Mouse (Mus musculus): ENCODE measurements around the gene Igfbpl1.

Gene Igfbpl1

DNA sequence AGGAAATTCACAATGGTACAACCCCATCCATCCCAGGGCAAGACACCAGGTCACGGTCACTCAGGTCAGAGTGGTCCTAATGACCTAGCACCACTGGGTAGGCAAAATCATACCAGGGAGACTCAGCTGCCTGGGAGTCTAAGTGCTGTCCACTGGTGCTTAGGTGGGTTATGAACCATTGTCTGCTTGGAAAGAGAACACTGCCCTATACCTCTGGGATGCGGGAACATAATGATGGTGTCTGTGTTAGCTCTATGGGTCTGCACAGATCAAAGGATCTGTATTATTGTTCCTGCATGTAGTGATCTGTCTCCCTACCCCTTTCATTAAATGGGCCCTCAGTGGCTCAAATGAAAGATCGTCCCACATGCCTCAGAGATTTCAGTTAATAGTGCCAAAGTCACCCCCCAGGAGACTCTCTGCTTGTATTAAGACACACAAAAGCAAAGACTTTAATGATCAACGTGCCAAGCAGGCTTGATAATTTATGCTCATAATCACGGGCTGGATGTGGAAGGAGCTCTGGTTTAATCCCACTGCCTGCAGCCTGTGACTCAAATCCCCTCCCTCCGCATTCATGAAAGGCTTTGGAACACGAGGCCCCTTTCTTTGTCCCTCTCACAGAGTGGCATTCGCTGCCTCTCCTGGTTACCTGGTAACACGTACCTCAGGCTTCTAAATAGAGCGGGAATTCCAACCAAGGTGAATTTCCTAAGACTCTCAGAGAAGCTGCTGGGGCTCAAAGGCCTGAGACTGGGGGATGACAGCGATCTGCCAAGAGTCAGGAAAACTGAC, 3.7 kb downstream of the Igfbpl1 start:
- no peak for DNase-seq (ENCODE audit: low read depth, low spot score)

DNA sequence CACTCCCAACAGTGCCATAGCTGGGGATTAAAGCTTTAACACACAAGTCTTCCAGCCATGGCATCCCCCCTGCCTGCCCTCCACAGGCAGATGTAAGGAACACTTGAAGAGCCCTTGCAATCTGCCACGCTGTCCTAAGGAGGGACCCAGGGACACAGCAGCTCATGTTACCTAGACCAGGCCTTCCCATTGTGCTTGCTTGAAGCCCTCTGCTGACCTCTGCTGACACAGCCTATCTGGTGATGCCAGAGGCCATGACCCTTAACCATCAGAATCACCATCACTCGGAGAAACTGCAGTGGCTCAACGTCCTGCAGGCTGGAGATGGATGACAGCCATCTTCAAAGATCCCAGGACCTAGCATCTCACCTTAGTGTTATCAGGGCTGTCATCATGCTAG, 4.7 kb downstream of the Igfbpl1 start:
- DNase-seq (ENCODE audit: low read depth, low spot score): no peak

DNA sequence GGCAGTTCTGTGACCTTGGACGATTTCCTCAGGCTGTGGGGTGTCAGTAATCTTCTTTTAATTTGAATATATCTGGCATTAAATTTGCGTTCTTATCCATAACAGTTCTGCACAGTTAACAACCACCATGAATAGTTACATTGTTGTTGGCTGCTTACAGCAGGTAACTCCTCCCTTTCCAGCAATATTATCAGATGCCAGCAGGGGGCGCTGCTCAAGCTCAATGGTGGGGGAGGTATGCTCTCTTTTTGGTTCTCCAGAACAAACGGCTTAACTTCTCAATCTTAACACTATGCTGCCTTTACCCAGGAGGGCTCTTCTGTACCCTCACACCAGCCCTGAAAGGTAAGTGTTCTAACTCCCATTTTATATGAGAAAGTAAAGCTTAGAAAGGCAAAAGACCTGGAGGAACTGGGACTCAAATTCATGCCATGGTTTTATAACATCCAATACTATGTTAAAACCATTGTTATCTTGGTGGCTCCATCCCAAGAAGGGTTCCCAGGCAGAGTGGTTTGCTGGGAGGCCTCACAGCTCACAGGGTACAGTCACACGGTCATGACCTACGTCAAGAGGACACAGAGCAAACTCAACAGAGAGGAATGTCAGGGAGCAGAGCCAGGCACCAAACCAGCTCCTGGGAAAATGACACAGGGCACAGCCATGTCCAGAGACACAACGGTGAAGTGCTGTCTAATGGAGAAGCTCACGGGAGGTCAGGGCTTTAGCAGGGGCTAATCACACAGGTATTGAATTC, 6.5 kb downstream of the Igfbpl1 start:
- DNase-seq (ENCODE audit: low read depth, low spot score): peak; percentile 86

DNA sequence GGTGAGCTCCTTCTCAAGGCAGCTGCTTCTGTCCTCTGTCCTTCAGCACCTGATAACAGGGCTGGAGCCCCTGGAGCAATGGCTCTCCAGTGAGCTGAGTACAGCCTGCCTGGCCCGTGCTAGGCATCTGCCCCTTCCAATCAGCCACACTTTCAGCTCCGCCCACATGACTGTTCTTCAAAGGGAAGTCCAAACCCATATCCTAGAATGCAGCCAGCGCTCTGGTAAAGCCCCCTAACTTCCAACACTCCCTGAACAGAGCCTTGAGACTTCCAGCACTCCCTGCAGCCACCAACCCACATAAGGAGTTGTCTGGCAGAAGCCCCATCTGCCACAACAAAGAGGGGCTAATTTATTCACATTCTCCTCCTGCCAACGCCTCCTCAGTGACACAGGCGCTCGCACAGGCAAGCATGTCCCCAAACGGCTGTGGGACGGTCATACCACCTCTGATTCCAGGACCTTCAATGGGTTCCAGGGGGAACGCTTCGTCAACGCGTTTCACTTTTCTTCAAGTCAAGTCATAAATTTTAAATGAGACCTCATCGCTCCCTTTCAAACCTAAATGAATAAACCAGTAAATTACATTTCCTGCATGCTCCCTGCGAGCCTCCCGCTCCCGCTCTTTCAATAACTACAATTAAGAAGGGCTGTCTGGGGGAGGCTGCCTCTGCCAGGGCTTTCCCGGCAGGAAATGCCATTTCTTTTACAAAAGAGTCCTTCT, 7.4 kb downstream of the Igfbpl1 start:
- DNase-seq (ENCODE audit: low read depth, low spot score): peak; percentile 93

DNA sequence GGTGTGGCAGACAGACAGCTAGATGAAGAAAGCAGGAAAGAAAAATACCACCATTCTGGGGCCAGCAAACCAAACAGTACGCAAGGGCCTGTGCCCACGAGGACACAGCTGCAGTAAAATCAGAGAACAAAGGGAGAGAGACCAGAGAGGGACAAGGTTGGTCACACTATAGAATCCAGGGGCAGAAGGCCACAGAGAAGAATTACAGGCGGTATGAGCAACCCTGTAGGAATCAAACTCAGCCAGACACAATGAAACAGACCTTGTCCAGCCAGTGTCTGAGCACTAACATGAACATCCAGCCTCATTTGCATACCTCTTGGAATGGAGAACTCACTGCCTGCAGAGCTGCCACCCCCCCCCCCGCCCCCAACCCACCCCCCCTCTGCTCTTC, 7.9 kb downstream of the Igfbpl1 start:
- DNase-seq (ENCODE audit: low read depth, low spot score): no peak

DNA sequence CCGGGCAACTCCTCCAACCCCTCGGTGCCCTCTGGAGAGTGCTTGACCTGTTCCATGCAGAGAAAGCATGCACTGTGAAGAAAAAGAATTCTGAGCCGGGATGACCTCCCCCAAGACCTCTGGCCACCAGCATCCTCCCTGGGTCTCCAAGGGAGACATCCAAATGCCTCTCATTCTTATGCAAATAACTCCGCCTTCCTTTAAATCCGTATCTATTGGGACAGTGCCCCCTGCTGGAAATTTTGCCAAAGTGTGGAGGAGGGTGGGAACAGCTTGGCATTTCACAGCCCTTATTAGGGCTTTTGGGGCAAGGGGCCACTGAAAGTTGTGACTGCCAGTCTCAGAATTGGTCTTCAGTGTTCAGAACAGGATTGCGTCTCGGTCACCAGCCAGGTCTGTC, 11.2 kb downstream of the Igfbpl1 start:
- DNase-seq (ENCODE audit: low read depth, low spot score): peak; percentile 92

DNA sequence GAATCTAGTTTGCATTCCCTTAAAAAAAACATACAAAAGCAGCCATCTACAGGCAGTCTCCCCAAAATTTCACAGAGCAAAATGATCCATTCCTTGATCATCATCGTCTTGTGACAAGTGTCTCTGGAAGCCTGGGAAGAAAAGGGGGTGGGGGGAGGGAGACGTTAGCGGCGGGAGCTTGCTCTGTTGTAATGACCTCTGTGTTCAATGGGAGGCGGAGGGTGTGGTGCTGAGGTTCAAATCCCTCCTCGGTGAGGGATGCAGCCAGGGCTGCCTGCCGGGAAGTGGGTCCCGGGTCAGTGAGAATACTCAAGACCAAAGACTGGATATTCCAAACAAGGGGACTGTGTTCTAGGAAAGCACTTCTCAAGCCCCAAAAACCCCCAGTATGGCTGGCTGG, 15.5 kb downstream of the Igfbpl1 start:
- DNase-seq (ENCODE audit: low read depth, low spot score): peak; percentile 76

DNA sequence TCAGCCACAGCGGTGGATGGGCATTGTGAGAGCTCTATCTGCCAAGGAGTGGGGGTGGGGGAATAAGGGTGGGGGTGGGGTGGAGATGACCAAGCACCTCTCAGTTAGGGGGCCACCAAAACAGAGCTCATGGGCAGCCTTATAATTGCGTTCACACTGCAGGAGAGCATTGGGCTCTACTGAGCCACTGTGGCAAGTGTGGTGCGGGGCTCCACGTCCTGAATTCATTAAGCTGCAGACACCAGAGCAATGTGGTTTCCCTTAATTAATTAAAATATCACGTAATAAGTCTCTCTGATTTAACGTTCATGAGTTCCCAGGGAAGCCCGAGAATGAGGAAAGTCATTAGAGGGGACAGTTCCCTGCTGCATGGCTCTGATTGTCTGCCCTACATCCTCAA, 18.7 kb downstream of the Igfbpl1 start:
- DNase-seq (ENCODE audit: low read depth, low spot score): no peak

DNA sequence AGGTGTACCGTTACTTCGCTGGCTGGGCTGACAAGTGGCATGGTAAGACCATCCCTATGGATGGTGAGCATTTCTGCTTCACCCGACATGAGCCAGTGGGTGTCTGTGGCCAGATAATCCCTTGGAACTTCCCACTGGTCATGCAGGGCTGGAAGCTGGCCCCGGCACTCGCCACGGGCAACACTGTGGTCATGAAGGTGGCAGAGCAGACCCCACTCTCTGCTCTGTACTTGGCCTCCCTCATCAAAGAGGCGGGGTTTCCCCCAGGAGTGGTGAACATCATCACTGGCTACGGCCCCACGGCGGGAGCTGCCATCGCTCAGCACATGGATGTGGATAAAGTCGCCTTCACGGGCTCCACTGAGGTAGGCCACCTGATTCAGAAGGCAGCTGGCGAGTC, 23.8 kb downstream of the Igfbpl1 start:
- no peak for DNase-seq (ENCODE audit: low read depth, low spot score)

DNA sequence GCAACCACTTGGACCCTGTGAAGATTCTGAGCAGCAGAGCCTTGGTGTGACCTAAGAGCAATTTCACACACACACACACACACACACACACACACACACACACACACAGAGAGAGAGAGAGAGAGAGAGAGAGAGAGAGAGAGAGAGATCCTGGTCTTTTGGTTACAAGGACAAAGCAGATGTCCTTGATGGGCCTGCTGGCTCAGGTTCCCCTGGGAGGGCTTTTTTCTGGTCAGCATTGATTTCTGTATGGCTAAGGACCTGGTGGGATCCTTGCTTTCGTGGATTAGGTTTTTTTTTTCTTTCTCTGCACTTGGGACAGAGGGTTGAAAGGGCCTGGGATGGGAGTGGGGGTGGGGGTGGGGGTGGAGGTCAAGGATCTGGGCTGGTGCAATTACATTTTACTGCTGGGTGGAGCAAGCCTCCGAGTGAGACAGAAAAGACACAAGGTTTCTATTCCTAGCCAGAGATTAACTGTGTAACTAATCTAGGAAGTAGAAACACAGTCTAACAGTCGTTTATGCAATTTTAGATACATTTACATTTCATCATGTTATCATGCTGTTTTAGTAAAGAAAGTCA, 26.7 kb downstream of the Igfbpl1 start:
- DNase-seq (ENCODE audit: low read depth, low spot score): peak; percentile 50

DNA sequence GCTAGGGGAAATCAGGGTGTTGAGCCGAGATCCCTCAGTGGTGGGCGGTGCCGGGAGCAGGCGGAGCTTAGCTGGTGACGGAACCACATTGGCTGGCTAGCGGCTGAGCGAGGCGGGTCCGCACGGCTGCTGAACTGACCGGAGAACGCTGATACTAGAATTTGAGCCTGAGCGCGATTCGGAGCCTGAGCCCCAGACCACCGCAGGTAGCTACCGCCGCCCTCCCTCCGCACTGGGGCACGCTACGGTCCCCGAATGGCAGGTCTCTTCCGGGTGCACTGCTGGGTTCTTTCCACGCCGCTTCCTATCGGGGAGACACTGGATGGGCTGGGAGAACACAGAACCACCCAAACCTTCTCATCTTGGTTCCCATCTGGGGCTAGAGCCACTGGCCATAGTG, 27.8 kb downstream of the Igfbpl1 start, which contains the start of gene Aldh1b1:
Gene Aldh1b1, plus strand, starts transcription at position 59 of the 400 bp plus-strand sequence.
- peak; percentile 88 for DNase-seq (ENCODE audit: low read depth, low spot score)

DNA sequence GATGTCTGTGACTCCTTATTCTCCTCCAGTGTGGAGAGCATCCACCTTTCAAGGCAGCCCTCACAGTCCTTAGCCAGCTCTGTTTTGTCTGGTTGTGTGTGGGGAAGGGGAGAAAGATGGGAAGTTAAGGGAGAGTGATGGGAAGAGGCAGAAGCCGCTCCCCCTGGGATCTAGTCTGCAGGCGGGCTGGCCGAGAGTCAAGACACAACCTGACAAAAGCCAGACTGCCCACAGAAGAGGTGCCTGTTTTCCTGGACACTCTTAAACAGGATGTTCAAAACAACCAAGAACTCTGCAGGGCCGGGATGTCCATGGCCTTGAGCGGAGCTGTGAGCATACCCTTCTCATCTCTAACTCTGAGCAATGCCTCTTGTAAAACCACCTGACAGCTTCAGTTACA, 30.0 kb downstream of the Igfbpl1 start:
- DNase-seq (ENCODE audit: low read depth, low spot score): no peak

DNA sequence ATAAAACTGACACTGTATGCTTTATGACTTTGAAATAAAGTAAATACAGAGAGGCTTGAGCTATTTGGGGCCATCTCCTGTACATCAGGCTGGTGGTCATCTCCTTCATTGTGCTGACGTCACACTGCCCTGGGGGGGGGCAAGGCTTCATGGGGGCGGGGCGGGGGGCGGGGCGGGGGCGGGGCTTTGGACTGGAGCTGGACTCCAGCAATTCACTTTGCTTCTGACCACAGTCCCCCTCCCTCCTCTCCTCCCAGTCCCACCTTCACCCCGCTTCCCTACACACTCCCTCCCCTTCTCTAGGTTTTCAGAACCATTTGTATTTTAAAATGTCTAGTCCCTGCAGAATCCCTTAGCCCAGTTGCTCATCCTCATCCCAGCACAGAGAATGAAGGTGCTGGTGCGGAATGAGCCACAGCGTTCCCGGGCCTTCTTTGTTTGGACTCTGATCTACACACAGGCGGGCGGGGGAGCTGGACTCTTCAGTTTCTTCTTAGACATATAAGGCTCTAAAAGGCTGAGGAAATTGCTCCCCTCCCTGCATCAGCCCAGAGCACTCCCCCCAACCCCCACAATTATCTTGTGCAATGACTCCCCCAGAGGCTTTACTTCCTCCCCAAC, 31.4 kb downstream of the Igfbpl1 start:
- no peak for DNase-seq (ENCODE audit: low read depth, low spot score)

DNA sequence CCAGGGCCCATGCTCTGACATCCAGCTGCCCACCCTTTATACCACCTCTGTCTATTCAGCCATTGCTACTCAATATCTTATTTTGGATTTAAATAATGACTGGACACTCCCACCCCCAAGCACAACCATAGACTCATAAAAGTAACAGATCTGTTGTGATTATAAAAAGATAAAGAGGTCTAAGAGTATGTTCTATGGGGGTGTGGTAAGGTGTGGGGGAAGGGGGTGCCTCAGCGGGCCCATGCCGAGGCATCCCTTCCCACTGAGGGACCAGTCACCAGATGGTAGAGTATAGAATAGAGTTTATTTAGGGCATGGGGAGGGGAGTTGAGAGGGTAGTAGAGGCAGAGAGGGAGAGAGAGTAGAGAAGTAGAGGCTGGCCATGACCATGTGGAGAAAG, 36.7 kb downstream of the Igfbpl1 start:
- no peak for DNase-seq (ENCODE audit: low read depth, low spot score)

DNA sequence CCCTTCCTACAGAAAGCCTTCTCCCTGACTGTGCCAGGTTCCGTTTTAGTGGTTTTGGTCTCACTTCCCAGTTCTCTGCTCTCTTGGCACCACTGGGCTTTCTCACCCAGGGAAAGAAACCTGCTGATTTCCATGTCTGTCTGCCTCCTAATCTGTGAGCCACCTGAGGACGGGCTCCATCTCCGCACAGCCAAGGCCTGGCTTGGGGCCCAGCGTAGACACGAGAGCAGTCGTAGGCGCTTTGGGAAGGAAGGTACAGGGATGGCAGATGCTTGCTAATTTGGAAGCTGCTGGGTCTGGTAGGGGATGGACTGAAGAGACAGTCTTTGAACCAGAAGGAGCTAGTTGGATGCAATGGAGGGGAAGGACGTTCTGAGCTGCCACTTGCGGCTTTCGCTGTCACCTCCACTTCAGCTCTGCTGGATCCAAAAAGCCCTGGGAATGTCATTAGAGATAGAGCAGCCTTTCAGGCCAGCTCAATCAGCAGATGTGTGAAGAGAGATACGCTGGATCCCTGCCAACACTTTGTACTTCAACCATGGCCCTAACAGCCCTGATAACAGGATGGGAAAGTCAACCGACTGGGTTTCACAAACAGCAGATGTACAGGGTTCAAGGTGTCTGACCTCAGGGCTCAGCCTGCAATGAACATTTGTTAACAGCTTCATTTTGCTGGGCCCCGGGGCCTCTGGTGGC, 37.3 kb downstream of the Igfbpl1 start:
- no peak for DNase-seq (ENCODE audit: low read depth, low spot score)

DNA sequence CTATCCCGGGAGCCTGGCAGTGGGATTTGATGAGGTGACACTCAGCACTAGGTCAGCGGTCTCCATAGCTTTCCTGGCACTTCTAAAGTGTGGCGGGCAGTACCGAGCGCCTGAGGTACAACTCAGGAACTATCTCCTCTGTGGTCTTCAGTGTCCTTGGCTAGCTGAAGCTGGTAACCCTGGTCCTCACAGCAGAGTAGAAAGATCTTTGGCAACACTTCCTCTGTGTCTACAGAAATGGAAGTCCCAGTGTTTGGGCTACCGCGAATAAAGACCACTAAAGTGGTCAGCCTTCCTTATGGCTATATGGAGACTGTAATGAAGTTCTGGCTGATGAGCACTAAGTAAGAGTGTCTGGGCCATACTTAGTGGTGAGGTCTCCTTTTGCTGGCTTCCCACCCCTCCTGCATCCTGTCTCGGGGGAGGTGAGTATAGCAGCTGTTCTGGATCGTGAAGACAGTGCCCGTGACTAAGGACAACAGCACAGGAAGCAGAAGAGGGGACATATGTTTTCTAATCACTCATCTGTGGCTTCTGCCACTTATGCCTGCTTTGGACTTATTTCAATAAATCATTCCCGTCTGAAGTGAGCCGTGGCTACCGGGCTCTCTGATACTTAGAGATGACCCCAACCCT, 38.2 kb downstream of the Igfbpl1 start:
- DNase-seq (ENCODE audit: low read depth, low spot score): no peak

DNA sequence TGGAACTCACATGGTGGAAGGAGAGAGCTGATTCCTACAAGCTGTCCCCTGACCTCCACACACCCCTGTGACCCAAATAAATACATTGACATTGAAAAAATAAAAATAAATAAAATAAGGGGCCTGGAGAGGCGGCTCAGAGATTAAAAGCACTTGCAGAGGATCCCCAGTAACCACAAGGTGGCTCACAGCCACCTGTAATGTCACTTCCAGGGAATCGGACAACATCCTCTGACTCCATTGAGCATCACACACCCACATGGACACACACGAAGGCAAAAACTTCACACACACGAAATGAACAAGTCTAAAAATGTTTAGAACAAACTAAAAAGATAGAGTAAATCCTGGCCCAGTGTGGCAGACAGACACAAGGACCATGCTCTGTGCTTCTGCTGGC, 40.0 kb downstream of the Igfbpl1 start:
- DNase-seq (ENCODE audit: low read depth, low spot score): no peak

DNA sequence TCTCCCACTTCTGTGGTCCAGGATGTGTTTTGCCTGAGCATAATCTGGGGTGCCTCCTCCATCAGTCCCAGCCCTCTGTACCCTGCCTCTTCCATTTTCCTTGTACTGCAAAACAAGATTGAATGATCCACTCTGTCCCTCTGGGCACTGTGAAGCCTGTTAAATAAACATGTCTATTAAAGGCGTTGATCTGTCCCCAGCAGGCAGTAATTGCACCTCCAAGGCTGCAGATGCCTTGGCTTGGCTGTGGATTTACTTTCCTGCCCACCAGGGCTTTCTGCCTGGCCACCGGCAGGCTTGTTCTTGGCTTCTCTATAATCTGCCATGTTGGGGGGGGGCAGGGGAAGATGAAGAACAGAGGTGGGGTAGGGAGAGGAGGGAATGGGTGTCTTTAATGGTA, 40.8 kb downstream of the Igfbpl1 start:
- no peak for DNase-seq (ENCODE audit: low read depth, low spot score)

DNA sequence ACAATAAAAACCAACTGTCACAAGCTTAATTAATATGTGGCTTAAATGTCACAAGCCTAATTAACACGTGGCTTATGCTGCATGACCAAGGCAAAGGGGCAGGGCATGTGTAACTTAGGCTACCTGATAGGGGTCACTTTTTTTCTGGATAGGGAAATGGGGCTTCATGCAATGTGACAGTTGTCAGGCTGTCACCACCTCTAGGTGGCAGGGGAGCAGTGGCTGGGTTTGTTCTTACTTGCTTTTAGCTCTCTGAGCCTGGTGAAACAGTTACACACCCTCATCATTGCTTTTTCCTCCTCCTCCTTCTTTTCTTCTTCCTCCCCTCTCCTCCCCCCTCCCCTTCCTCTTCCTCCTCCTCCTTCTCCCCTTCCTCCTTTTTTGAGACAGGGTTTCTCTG, 43.1 kb downstream of the Igfbpl1 start:
- DNase-seq (ENCODE audit: low read depth, low spot score): no peak

DNA sequence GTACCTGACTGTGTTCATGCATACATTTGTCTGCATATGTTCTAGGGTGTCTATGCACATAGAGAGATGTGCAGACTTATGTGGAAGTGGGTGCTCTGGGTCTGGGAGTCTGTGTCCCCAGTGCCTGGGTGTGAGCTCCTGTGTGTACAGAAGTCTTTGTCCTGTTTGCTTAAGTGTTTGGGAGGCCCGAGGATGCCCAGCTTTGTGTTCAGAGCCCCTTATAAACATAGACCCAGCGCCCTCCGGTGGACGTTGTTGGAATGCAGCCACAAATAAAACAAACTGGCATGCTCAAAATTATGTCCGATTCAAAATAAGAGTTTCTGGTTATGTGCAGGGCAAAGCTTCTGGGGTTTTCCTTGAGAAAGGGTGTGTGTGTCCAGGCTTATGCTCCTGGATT, 55.1 kb downstream of the Igfbpl1 start:
- peak; percentile 92 for DNase-seq (ENCODE audit: low read depth, low spot score)

DNA sequence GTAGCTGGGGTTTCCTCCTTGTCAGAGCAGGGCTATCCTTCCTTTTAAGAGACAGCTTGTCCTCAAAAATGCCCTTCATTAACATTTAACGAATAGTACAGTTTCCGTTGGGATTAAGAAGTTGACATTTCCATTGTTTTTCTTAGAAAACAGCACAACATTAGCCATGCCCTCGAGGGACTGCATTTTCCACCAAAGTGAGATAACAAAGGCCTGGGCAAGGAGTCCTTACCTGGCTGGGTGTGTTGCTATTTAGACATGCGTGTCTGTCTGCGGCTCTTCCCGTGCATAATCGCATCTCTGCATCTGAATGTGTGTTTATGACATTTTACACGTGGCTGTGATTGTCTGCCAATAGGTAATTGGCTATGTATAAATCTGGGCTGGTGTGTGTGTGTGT, 55.5 kb downstream of the Igfbpl1 start:
- DNase-seq (ENCODE audit: low read depth, low spot score): peak; percentile 93
